Mouse (Mus musculus): ENCODE measurements around the gene Olfr806.

Olfr806 gene

GRCm38 (mm10) chr10:129741821-129742220 is at the start of gene Olfr806:
TSS of gene Olfr806 (minus strand) at chr10:129741921.
- no peak for DNase-seq (ENCODE audit: low spot score)

GRCm38 (mm10) chr10:129778123-129778522 is 36.4 kb upstream of the Olfr806 start:
- no peak for DNase-seq (ENCODE audit: low spot score)

DNA sequence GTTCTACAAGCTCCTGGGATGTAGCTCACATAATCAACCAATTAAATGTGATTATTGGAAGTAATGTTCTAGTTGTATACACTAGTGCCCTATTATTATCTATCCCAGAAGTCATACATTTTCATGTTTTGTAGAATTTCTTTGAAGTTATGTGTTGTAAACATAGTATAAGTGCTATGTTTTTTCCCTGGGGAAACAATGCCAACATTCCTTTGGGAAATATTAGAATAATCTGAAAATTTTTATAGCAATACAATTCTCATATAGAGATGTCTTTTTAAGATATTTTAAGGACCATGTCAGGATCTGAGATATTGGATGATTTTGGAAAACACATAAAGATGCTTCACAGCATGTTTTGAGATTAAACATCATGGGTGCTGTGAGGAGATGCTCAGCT is 32.6 kb upstream of the Olfr806 start, which contains the start of gene Olfr809:
Olfr809 (plus strand) TSS at position 301 of the 400 bp plus-strand sequence.
- DNase-seq (ENCODE audit: low spot score) = no peak

GRCm38 (mm10) chr10:129765182-129765581 is 23.5 kb upstream of the Olfr806 start, which contains the start of gene Olfr808:
TSS of gene Olfr808 (plus strand) at chr10:129765482.
- DNase-seq (ENCODE audit: low spot score) = no peak

GRCm38 (mm10) chr10:129757693-129758092 is 16.0 kb upstream of the Olfr806 start, which contains the start of gene Olfr807:
TSS of gene Olfr807 (minus strand) at chr10:129757793.
- DNase-seq (ENCODE audit: low spot score) = no peak

DNA sequence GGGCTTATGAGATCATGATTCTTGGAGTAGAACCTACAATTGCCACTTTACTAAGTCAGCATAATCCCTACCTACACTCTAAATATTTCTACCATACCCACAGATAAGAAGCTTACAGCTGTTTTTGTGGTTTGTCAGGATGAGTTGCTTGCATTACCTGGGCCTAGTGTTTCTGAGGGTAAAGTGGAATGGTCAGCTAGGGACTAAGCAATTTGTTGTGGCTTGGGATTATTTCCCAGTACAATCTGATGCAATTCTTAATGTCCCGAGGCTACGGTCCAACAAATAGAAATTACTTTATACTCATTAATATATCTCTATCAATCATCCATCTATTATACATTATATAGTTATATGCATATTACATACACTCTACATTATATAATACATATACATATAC is 12.4 kb downstream of the Olfr806 start, which contains the start of gene Olfr805:
Olfr805 (minus strand) TSS at position 101 of the 400 bp plus-strand sequence.
- DNase-seq (ENCODE audit: low spot score) = no peak

DNA sequence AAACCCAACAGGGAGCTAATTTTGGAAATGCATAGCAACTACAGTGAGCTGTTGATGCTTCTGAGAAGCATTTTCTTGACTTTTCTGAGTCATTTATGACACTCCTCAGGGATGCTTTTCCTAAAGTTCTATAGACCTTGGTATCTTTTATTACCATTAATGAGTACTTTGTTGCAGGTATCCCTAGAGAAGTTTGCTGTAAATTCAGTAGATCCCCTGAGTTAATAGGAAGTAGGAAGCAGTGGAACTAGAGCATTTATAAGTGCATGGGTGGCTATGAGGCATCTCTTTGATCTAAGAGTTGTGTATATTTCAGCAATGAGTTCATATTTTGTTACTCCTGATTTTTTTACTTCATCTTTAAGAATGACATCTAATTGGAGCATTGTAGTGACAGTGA is 38.8 kb downstream of the Olfr806 start, which contains the start of gene Olfr804:
Olfr804 (plus strand) TSS at position 301 of the 400 bp plus-strand sequence.
- no peak for DNase-seq (ENCODE audit: low spot score)

DNA sequence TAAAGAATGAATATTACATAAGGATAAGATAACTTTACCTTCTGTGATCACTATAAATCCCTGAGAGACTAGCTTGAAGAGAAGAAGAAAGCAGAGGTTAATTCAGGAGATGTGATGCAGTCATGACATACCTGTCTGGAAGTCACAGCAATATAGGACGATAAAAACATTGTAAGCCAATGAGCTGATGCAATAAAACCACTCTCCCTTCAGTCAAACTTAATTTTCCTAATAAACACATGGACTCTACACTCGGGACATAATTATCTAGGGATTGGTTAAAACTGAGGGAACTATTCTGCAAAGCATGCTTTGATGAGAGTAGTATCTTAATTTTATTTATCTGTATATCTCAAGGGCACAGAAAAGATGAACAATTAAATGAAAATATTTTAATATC is 47.5 kb downstream of the Olfr806 start, which contains the start of gene Olfr803:
Olfr803 (minus strand) TSS at position 101 of the 400 bp plus-strand sequence.
- no peak for DNase-seq (ENCODE audit: low spot score)

GRCm38 (mm10) chr10:129688069-129688468 is 53.7 kb downstream of the Olfr806 start, which contains the start of gene Olfr802:
TSS of gene Olfr802 (minus strand) at chr10:129688169.
- DNase-seq (ENCODE audit: low spot score) = no peak
